Mouse (Mus musculus) kidney, adult 2 months (tissue): ENCODE measurements at regions not wholly inside any gene's neighbourhood (a gene's known extent, or its start where the extent isn't known, plus 50 kb on each side); places are given as distances from the start of the nearest gene placed in this dataset.

Source experiments
- DNase-seq: peaks from one replicate; pipeline ENCODE4 v3.0.0; 2021
- H3K27ac ChIP-seq: fragments of 200-500 bp; 2 replicates; pipeline ENCODE4 v1.5.1; 2012; ENCODE audit warnings: low read depth, low read length, control low read depth, inconsistent platforms; ENCODE audit not compliant: insufficient read depth
- H3K27me3 ChIP-seq: fragments of 200-500 bp; replicated peaks from 2 replicates; pipeline ENCODE4 v1.6.1; 2012; ENCODE audit warnings: mild to moderate bottlenecking, moderate library complexity, low read length, inconsistent platforms; ENCODE audit not compliant: control insufficient read depth, insufficient read depth
- H3K36me3 ChIP-seq: fragments of 200-500 bp; 2 replicates; pipeline ENCODE4 v1.6.1; 2012; ENCODE audit warnings: mild to moderate bottlenecking, moderate library complexity, low read length, inconsistent platforms; ENCODE audit not compliant: control insufficient read depth, insufficient read depth
- H3K4me1 ChIP-seq: fragments of 200-500 bp; 2 replicates; pipeline ENCODE4 v1.6.1; 2011; ENCODE audit warnings: low read length; ENCODE audit not compliant: control insufficient read depth, insufficient read depth
- H3K4me3 ChIP-seq: fragments of 200-500 bp; 2 replicates; pipeline ENCODE4 v1.5.1; 2011; ENCODE audit warnings: mild to moderate bottlenecking, low read depth, low read length, control low read depth; ENCODE audit not compliant: insufficient read depth
- CTCF ChIP-seq: fragments of 200-500 bp; conservative IDR thresholded peaks from 2 replicates; pipeline ENCODE4 v1.5.1; 2011; ENCODE audit warnings: low read depth, mild to moderate bottlenecking, control low read depth, low read length, moderate library complexity, mixed read lengths; ENCODE audit not compliant: insufficient read depth, insufficient read length
- POLR2A ChIP-seq: fragments of 200-500 bp; IDR thresholded peaks from one replicate; pipeline ENCODE4 v1.6.1; 2011; ENCODE audit warnings: low read depth, low read length, control low read depth
- WGBS: fragments of 180-500 bp; shearing (Covaris S2); methylation state at CpG from one replicate; pipeline ENCODE4 v1.1.7; 2018; 5-methylcytosine and 5-hydroxymethylcytosine counted together

DNA sequence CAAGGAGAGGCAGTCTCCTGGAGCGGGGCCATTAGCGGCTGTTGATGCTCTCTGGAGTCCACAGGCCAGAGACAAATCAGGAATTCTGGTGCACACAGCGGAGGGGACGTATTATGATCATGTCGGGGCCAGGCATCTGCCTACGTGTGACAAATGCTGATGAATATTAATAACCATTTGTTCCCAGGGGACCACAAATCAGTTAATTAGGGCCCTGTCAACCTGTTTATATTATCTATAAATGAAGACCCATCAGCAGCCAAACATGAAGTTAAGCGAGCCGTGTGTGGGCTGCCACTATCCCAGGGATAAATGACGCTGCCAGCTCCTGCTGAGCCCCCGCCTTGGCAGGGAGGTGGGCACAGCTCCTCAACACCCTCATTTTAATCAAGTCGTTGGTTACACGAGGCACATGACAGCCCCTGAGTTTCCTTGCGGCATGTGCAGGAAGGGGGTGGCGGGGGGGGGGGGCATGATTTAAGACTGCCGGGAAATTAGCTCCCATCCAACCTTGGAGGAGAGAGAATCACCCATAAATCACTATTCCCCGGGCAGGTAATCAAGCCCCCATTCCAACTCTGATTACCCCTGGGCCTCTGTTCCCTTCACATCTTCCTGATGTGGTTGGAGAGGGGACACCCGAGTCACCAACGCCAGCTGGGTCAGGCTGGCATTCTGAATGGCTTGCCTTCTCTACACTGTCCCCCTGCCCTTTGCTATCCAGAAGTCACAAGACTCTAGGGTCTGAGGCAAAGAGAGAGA lies 191.1 kb upstream of the Sulf2 start:
- WGBS: 36% methylated on average over 18 of the region's 18 CpGs
- DNase-seq: no peak
- Histone ChIP-seq H3K4me1 (no peaks in the 10 kb centered on the region), H3K36me3 (no peaks in the 10 kb centered on the region), H3K4me3 (no peak overlapping the region), H3K27ac (no peak overlapping the region), H3K27me3 (no peaks in the 10 kb centered on the region)
- no peak for TF ChIP-seq CTCF
- no peak for TF ChIP-seq POLR2A

DNA sequence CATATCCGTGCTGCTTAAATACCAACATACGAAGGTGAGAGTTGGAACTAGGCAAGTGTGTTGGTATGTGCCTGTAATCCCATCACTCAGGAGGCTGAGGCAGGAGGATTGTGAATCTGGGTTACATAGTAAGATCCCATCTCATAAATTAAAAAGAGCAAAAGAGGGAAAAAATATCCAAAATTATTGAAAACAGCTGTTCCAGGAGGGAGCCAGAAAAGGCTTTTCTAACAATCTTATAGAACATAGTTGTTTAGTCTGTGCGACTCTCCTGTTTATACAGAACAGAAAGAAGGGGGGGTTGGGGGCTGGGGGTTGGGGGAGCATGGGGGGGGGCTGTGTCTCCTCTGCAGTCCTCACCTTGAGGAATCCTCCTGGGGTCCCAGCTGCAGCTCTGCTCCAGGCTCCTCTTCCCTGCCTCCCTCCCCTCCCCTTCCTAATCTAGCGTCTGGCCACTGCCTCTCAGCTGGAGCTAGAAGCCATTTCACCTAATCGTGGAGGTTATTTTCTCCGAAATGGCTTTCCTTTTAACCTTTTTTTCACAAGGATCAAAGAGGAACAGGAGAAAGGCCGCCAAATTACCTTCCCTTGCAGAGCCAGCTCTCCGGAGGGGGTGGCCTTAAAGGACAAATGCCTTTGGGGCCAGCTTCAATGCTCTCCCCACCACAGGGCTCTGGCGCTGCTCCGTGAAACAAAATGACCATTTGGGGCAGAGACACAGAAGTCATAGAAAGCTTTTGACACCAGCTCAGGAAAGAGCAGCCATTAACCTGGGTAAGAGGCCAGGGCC lies 188.3 kb upstream of the Sulf2 start:
- whole genome bisulfite sequencing: 53% methylated on average over 10 of the region's 10 CpGs
- H3K27ac ChIP-seq: no peak overlapping the region
- H3K4me1 ChIP-seq: no peaks in the 10 kb centered on the region
- no peak overlapping the region for H3K4me3 ChIP-seq
- H3K27me3 ChIP-seq: no peaks in the 10 kb centered on the region
- no peak for DNase-seq
- TF ChIP-seq CTCF: no peak
- TF ChIP-seq POLR2A: no peak
- no peaks in the 10 kb centered on the region for H3K36me3 ChIP-seq

DNA sequence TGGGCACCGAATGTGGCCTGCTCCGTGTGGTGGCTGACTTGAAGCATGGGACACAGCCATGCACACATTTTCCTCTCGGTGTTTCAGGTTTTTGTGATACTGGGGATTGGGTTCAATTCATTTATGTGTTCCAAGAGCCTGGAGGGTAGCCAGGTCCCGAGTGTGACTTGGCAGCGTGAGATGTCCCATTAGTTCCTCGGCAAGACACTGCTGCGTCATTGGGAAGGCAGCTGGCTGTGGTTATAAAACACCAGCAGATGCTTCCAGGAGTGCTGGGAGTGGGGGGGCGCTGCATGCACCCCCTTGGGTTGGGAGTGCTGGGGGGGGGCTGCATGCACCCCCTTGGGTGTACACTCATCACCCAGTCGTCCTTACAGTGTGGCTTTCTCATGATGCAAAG lies 186.9 kb upstream of the Sulf2 start:
- Histone ChIP-seq H3K4me1 (no peaks in the 10 kb centered on the region), H3K27ac (no peak overlapping the region), H3K36me3 (no peaks in the 10 kb centered on the region), H3K27me3 (no peaks in the 10 kb centered on the region), H3K4me3 (no peak overlapping the region)
- TF ChIP-seq CTCF (no peak), POLR2A (no peak)
- DNase-seq: peak; percentile 76
- 51% methylated on average over 9 of the region's 9 CpGs for WGBS

DNA sequence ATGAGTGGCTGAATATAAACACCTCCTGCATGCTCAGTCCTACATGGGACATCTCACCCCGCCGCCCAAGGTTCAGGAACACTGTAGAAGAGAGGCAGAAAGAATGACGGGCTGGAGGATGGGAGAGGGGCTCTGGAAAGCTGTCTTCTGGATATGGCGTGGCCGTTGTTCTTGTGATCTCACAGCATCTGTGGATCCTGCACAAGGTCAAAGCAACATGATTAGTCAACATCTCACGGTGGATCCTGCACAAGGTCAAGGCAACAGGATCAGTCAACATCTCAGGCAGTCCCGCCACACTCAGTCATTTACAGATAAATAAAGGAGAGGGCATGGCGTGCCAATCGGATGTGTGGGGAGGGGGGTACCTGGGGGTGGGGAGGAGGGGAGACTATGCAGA lies 184.7 kb upstream of the Sulf2 start:
- H3K4me3 ChIP-seq: no peak overlapping the region
- DNase-seq: no peak
- H3K36me3 ChIP-seq: no peaks in the 10 kb centered on the region
- H3K27ac ChIP-seq: no peak overlapping the region
- H3K27me3 ChIP-seq: no peaks in the 10 kb centered on the region
- TF ChIP-seq CTCF: no peak
- no peak for TF ChIP-seq POLR2A
- H3K4me1 ChIP-seq: no peaks in the 10 kb centered on the region
- WGBS: 95% methylated on average over 9 of the region's 9 CpGs

DNA sequence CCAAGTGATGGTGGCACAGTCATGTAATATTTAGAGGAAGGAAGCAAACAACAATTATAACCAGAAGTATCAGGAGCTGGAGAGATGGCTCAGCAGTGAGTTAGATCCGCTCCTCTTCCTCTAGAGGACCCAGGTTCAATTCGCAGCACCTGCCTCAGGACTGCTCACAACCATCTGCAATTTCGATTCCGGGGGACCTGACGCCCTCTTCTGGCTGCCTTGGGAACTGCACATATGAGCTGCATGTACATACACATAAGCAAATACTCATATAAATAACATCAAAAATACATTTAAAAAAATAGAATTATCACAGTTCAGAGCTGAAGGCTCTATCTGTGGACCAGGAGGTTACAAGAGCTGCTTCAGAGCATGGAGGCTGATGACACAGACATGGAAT lies 184.0 kb upstream of the Sulf2 start:
- no peak overlapping the region for H3K4me3 ChIP-seq
- 89% methylated on average over 5 of the region's 5 CpGs for WGBS
- no peak overlapping the region for H3K27ac ChIP-seq
- H3K36me3 ChIP-seq: no peaks in the 10 kb centered on the region
- no peaks in the 10 kb centered on the region for H3K4me1 ChIP-seq
- DNase-seq: no peak
- TF ChIP-seq POLR2A (no peak), CTCF (peak; percentile 32)
- no peaks in the 10 kb centered on the region for H3K27me3 ChIP-seq

DNA sequence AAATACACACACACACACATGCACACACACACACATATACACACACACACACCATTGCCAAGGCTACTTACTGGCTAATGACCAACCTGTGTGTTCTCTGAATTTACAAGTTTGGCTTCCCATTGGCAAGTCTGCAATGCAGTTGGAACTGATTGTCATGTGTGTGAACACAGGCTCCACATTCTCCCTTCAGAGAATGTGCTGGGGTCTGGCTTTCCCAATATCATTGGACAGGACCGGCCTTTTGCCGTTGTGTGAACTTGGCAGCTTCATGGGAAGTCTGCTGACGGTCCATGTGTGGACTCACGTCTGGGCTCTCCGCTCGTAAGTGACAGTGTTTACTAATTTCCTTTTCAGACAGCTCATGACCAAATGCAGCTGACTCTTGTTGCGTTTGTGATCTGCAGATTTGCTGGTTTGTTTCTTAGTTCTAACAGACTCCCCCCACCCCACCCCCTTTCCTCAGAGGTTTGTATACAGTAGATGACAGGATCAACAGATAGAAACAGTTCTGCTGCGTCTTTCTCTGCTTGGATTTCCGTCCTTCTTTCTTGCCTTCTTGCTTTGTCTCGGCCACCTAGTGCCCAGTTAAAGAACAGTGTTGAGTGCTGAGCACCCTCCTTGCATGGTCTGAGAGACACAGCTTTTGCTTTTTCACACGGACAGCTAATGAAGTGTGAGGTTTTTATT lies 183.1 kb upstream of the Sulf2 start:
- no peaks in the 10 kb centered on the region for H3K4me1 ChIP-seq
- H3K27ac ChIP-seq: no peak overlapping the region
- no peak overlapping the region for H3K4me3 ChIP-seq
- H3K36me3 ChIP-seq: no peaks in the 10 kb centered on the region
- DNase-seq: no peak
- WGBS: 42% methylated on average over 11 of the region's 11 CpGs
- no peaks in the 10 kb centered on the region for H3K27me3 ChIP-seq
- TF ChIP-seq POLR2A: no peak
- no peak; the same call in 1 of the 2 replicates for TF ChIP-seq CTCF

DNA sequence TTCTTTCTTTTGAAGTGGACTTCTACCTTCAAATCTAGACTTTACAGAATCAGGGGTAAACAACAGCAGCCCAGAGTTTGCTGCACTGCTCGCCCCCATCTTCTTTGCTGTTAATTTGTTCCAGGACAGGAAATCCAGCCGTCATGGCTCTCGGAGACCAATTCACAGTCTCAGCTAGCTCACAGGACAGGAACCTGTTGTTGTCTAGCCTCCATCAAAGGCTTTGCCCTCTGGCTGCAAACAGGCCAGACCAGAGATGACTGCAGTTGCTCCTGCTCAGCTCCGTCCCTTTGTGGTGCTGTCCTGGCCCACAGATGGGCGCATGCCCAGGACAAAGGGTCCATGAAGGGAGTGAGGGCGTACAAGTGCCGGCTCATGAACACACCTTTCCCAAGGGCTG lies 182.2 kb upstream of the Sulf2 start:
- no peaks in the 10 kb centered on the region for H3K36me3 ChIP-seq
- TF ChIP-seq POLR2A (no peak), CTCF (no peak)
- 79% methylated on average over 7 of the region's 7 CpGs for WGBS
- H3K4me3 ChIP-seq: no peak overlapping the region
- H3K27me3 ChIP-seq: no peaks in the 10 kb centered on the region
- H3K4me1 ChIP-seq: no peaks in the 10 kb centered on the region
- no peak for DNase-seq
- no peak overlapping the region for H3K27ac ChIP-seq
